In genomic region chr17:25723919-25724318, GRCm38 (mm10) we compare ENCODE assay signal across 14 mouse cellular contexts. TPM values are rescaled to one million over a fixed set of nuclear protein-coding genes. Genes with fewer than 3 reads are reported as not detected.
A peak's percentile ranks its signal among the peaks of the same experiment; 100 is the strongest.
DNase-seq lines count a peak whose midpoint lies in the region; TF ChIP-seq lines count a peak whose summit lies in the region.
"Had no signal": no experiment of that assay in that cellular context is flagged by ENCODE, and none has a peak within 500 bp of the region (broad histone marks: within the 10 kb centered on the region; RNA-seq: fewer than 3 reads in every experiment).

No protein-coding gene starts in this region.

- WGBS in heart, adult 2 months, result 84% methylated on average over 7 of the region's 7 CpGs

- intact Hi-C loops in heart, adult 2 months (cut with DNase I), result no loop called here

- no peak overlapping the region for H3K9ac ChIP-seq in heart, adult 2 months (ENCODE audit: low read depth, low read length)

- peaks cover 4% of the 10 kb centered on the region for H3K4me1 ChIP-seq in heart, adult 2 months (ENCODE audit: control insufficient read depth, insufficient read depth, low read length)

- no peaks in the 10 kb centered on the region for H3K79me2 ChIP-seq in heart, adult 2 months (replicated peaks; ENCODE audit: control insufficient read depth, insufficient read depth, low read length)

- peak; percentile 25 to 38 for DNase-seq in kidney, postnatal 4 days
- DNase-seq in kidney, adult 9 months, result no peak
- DNase-seq in 3T3-L1 (ENCODE audit: low read depth, low spot score), result peak; percentile 48
- DNase-seq in A20 (ENCODE audit: low read depth, low spot score), result peak; percentile 25
- peak; percentile 39 for DNase-seq in brain, adult 2 months (ENCODE audit: low read depth, low spot score)
- DNase-seq in adrenal gland, adult 8-10 months, result no peak
- DNase-seq in layer of hippocampus, adult 8-10 months (ENCODE audit: low spot score in 2 of 2), result no peak
- DNase-seq in heart, adult 2 months, result no peak
- DNase-seq: lung, adult 18-20 months; thymus, adult 18-20 months had no signal

- no peak overlapping the region for H3K27ac ChIP-seq in heart, adult 2 months
- H3K27ac ChIP-seq: midbrain, embryonic 10.5 days; neural tube, embryonic 12.5 days had no signal

- no peak for TF ChIP-seq POLR2A in heart, adult 2 months (IDR thresholded peaks at IDR 0.05; ENCODE audit: insufficient read depth, low read depth, low read length)

- no peak overlapping the region for H3K4me3 ChIP-seq in heart, adult 2 months
- H3K4me3 ChIP-seq: neural tube, embryonic 12.5 days had no signal

- H3K36me3 ChIP-seq in heart, adult 2 months (ENCODE audit: control insufficient read depth, insufficient read depth, low read length), result no peaks in the 10 kb centered on the region

- H3K27me3 ChIP-seq in heart, adult 2 months (ENCODE audit: control insufficient read depth, insufficient read depth, low read length), result no peaks in the 10 kb centered on the region

- TF ChIP-seq CTCF in heart, adult 2 months (IDR thresholded peaks at IDR 0.05), result no peak

- TF ChIP-seq EP300 in heart, adult 2 months (IDR thresholded peaks at IDR 0.05; ENCODE audit: insufficient read depth, low read depth, low read length), result no peak

RNA-seq across cellular contexts. Expression of gene Chtf18, which starts 3.3 kb away (rescaled TPM):
- total RNA-seq in adrenal gland, adult 8-10 months (2022), result 1 to 10 TPM; 1.2 to 4.9 (median 2.6) TPM
- total RNA-seq in layer of hippocampus, adult 8-10 months (2022), result 1 to 10 TPM; 1.3 to 4.9 (median 2.0) TPM
- total RNA-seq in heart, adult 2 months (2021), result 1 to 10 TPM; 1.3 to 1.6 TPM
- polyA plus RNA-seq in heart, adult 2 months (2012; rRNA removed), result 0.85 and 1.7 TPM in 2 replicates

RNA-seq across cellular contexts. Expression of gene Rpusd1, which starts 3.6 kb away (rescaled TPM):
- total RNA-seq in adrenal gland, adult 8-10 months (2022), result 10 to 100 TPM; 17.8 to 23.5 (median 20.4) TPM
- total RNA-seq in layer of hippocampus, adult 8-10 months (2022), result 10 to 100 TPM; 51.7 to 56.8 (median 54.0) TPM
- 1 to 10 TPM; 4.2 to 5.1 TPM for total RNA-seq in heart, adult 2 months (2021)
- 18.0 and 18.3 TPM in 2 replicates for polyA plus RNA-seq in heart, adult 2 months (2012; rRNA removed)

RNA-seq across cellular contexts. Expression of gene Gng13, which starts 6.9 kb away (rescaled TPM):
- total RNA-seq in adrenal gland, adult 8-10 months (2022), result 1 to 10 TPM in 1 of 4 experiments, under 1 TPM in 1, not detected in 2; 0.74 to 2.9 TPM
- total RNA-seq in layer of hippocampus, adult 8-10 months (2022), result 100 to 1,000 TPM; 115 to 135 (median 117) TPM
- under 1 TPM in 1 of 2 experiments, not detected in 1; 0.81 TPM for total RNA-seq in heart, adult 2 months (2021)
- polyA plus RNA-seq in heart, adult 2 months (2012; rRNA removed), result 0.27 and 0.35 TPM in 2 replicates
- total RNA-seq: granulocyte monocyte progenitor cell, adult 5-6 weeks had no signal

RNA-seq across cellular contexts. Expression of gene Mslnl, which starts 11.9 kb away (rescaled TPM):
- total RNA-seq in adrenal gland, adult 8-10 months (2022), result under 1 TPM; 0.09 to 0.52 (median 0.30) TPM
- total RNA-seq in layer of hippocampus, adult 8-10 months (2022), result under 1 TPM in 3 of 4 experiments, not detected in 1; 0.13 to 0.41 (median 0.23) TPM
- total RNA-seq in heart, adult 2 months (2021), result not detected
- polyA plus RNA-seq in heart, adult 2 months (2012; rRNA removed), result 0.10 and 0.26 TPM in 2 replicates
- total RNA-seq: granulocyte monocyte progenitor cell, adult 5-6 weeks had no signal
- polyA plus RNA-seq: heart, postnatal 0 days; midbrain, embryonic 10.5 days; neural tube, embryonic 12.5 days had no signal

RNA-seq across cellular contexts. Expression of gene Msln, which starts 30.3 kb away (rescaled TPM):
- total RNA-seq in adrenal gland, adult 8-10 months (2022), result 1 to 10 TPM; 4.8 to 7.1 (median 6.0) TPM
- total RNA-seq in layer of hippocampus, adult 8-10 months (2022), result 1 to 10 TPM in 2 of 4 experiments, under 1 TPM in 2; 0.21 to 1.8 (median 0.92) TPM
- total RNA-seq in heart, adult 2 months (2021), result 10 to 100 TPM; 13.2 to 16.6 TPM
- 24.7 and 25.6 TPM in 2 replicates for polyA plus RNA-seq in heart, adult 2 months (2012; rRNA removed)
- total RNA-seq: granulocyte monocyte progenitor cell, adult 5-6 weeks had no signal

Comparison
In these comparisons a context has a peak if more than half of its experiments do, and no peak if none do; other contexts are left out.
1. DNase-seq: peak in kidney, postnatal 4 days (2 of 2), 3T3-L1 (single experiment), A20 (single experiment) and brain, adult 2 months (single experiment); none in kidney, adult 9 months (single experiment), adrenal gland, adult 8-10 months (single experiment), layer of hippocampus, adult 8-10 months (0 of 2) and heart, adult 2 months (0 of 2).
2. RNA of gene Gng13, which starts 6.9 kb away (total RNA-seq): 115 to 135 TPM in layer of hippocampus, adult 8-10 months; 0.81 TPM in heart, adult 2 months and 0.74 to 2.9 TPM in adrenal gland, adult 8-10 months; every median in the first group is over 10 times any median in the second.